Mouse (Mus musculus) left cerebral cortex, postnatal 25 days (tissue): ENCODE measurements around the gene Eml4. TPM values are rescaled to one million over a fixed set of nuclear protein-coding genes. Genes with fewer than 3 reads are reported as not detected.
A peak's percentile ranks its signal among the peaks of the same experiment; 100 is the strongest.

Experiments
- DNase-seq, 2 experiments: peaks; one replicate each; pipeline ENCODE4 v3.0.0; 2022; ENCODE audit warnings: low spot score in 2 of 2, mixed read lengths in 1 of 2
- intact Hi-C: fragments of 180-260 bp; cut with DNase I; formaldehyde crosslinking; loops from one replicate; pipeline ENCODE4 v1.15.1; 2025
- total RNA-seq, 2 experiments: library from RNA; stranded (reverse); gene quantifications; 2 replicates each; pipeline ENCODE4 v1.2.3; 2021

The Eml4 gene
- total RNA-seq, 2 experiments from 2014 or later: 24.1 to 25.1 TPM

GRCm38 (mm10) chr17:83466697-83467251 lies 116.0 kb downstream of the Eml4 start:
- intact Hi-C loops: no loop called here
- DNase-seq: no peak

GRCm38 (mm10) chr17:83469586-83469985 lies 118.9 kb downstream of the Eml4 start:
- DNase-seq: no peak
- intact Hi-C loops: no loop called here

- intact Hi-C loops: no loop called here
- DNase-seq: no peak
Measured at GRCm38 (mm10) chr17:83477089-83477488, 126.4 kb downstream of the Eml4 start.

GRCm38 (mm10) chr17:83481551-83481950 lies 130.8 kb downstream of the Eml4 start:
- peak in 1 of 2 experiments; percentile 19 for DNase-seq
- intact Hi-C loops: no loop called here

- intact Hi-C loops: no loop called here
- no peak for DNase-seq
Measured at GRCm38 (mm10) chr17:83482817-83483536, 132.2 kb downstream of the Eml4 start.

GRCm38 (mm10) chr17:83483784-83484183 lies 133.1 kb downstream of the Eml4 start:
- DNase-seq: no peak
- intact Hi-C loops: no loop called here

- intact Hi-C loops: no loop called here
- DNase-seq: no peak
Measured at GRCm38 (mm10) chr17:83487762-83488161, 137.0 kb downstream of the Eml4 start.

- intact Hi-C loops: no loop called here
- no peak for DNase-seq
Measured at GRCm38 (mm10) chr17:83498889-83499288, 148.2 kb downstream of the Eml4 start.

- DNase-seq: no peak
- intact Hi-C loops: no loop called here
Measured at GRCm38 (mm10) chr17:83499692-83500091, 149.0 kb downstream of the Eml4 start.

- no peak for DNase-seq
- intact Hi-C loops: no loop called here
Measured at GRCm38 (mm10) chr17:83503693-83504092, 153.0 kb downstream of the Eml4 start.

GRCm38 (mm10) chr17:83512130-83512529 lies 161.4 kb downstream of the Eml4 start:
- DNase-seq: no peak
- intact Hi-C loops: loop anchor here (5.0 to 10.0 kb wide), 4 partner anchors 160 to 335 kb away; partner anchors contain the start of genes Eml4 and Haao

- intact Hi-C loops: loop anchor here (2.0 to 10.0 kb wide), 5 partner anchors 119 to 334 kb away; partner anchors contain the start of genes Eml4 and Haao
- DNase-seq: no peak
Measured at GRCm38 (mm10) chr17:83513655-83514212, 163.0 kb downstream of the Eml4 start.

- intact Hi-C loops: loop anchor here (2.0 to 10.0 kb wide), 5 partner anchors 119 to 333 kb away; partner anchors contain the start of genes Eml4 and Haao
- DNase-seq: peak; percentile 91 to 93
Measured at GRCm38 (mm10) chr17:83514213-83514701, 163.5 kb downstream of the Eml4 start.

GRCm38 (mm10) chr17:83517280-83518015 lies 166.7 kb downstream of the Eml4 start, which contains the start of gene Cox7a2l:
Cox7a2l (minus strand) TSS chr17:83517330.
- peak; percentile 57 to 92 for DNase-seq
- intact Hi-C loops: loop anchor here (2.0 to 10.0 kb wide), 2 partner anchors 31 to 267 kb away; no protein-coding TSS in a partner anchor

GRCm38 (mm10) chr17:83521881-83522280 lies 171.2 kb downstream of the Eml4 start:
- intact Hi-C loops: no loop called here
- DNase-seq: no peak

- no peak for DNase-seq
- intact Hi-C loops: no loop called here
Measured at GRCm38 (mm10) chr17:83522590-83523379, 172.1 kb downstream of the Eml4 start.

- intact Hi-C loops: no loop called here
- no peak for DNase-seq
Measured at GRCm38 (mm10) chr17:83524753-83525152, 174.0 kb downstream of the Eml4 start.

GRCm38 (mm10) chr17:83525596-83525995 lies 174.9 kb downstream of the Eml4 start:
- intact Hi-C loops: no loop called here

GRCm38 (mm10) chr17:83526091-83526561 lies 175.4 kb downstream of the Eml4 start:
- no peak for DNase-seq
- intact Hi-C loops: no loop called here

More at GRCm38 (mm10) chr17:83525596-83525995, 174.9 kb downstream of the Eml4 start:
- no peak for DNase-seq
